Mouse (Mus musculus): ENCODE data around the gene Rtel1. TPM values are rescaled to one million over a fixed set of nuclear protein-coding genes. Genes with fewer than 3 reads are reported as not detected.

Gene Rtel1
- 18.6 and 30.0 TPM in 2 replicates for polyA plus RNA-seq (2015; fragmentation: Nextera tagmentation; extraction: Ambion mirVana)

GRCm38 (mm10) chr2:181319248-181320102 lies at the start of gene Rtel1:
Gene Rtel1 (plus strand): TSS chr2:181319739.

GRCm38 (mm10) chr2:181287958-181288350 lies 31.6 kb upstream of the Rtel1 start, which contains the start of gene Gmeb2:
Gene Gmeb2 (minus strand): TSS chr2:181288035.

GRCm38 (mm10) chr2:181314080-181314810 lies 5.3 kb upstream of the Rtel1 start, which contains the start of gene Stmn3:
Gene Stmn3 (minus strand): TSS chr2:181314500.

GRCm38 (mm10) chr2:181364860-181365596 lies 45.5 kb downstream of the Rtel1 start, which contains the start of the genes Zgpat and Arfrp1:
Gene Zgpat (plus strand): TSS chr2:181364928.
Gene Arfrp1 (minus strand): TSS chr2:181365404.

GRCm38 (mm10) chr2:181379778-181380177 lies 60.2 kb downstream of the Rtel1 start, which contains the start of gene Lime1:
Gene Lime1 (plus strand): TSS chr2:181380078.

Other genes with a start within 250 kb of the Rtel1 start
- 33.0 and 38.9 TPM in 2 replicates for gene Kcnq2, start 184.4 kb upstream of the Rtel1 start, polyA plus RNA-seq (2015; fragmentation: Nextera tagmentation; extraction: Ambion mirVana)
- 36.2 and 38.2 TPM in 2 replicates for gene Eef1a2, start 162.7 kb upstream of the Rtel1 start, polyA plus RNA-seq (2015; fragmentation: Nextera tagmentation; extraction: Ambion mirVana)
- gene Ppdpf, start 132.5 kb upstream of the Rtel1 start, polyA plus RNA-seq (2015; fragmentation: Nextera tagmentation; extraction: Ambion mirVana) = 349 and 370 TPM in 2 replicates
- not detected in 2 replicates for gene Ptk6, start 117.0 kb upstream of the Rtel1 start, polyA plus RNA-seq (2015; fragmentation: Nextera tagmentation; extraction: Ambion mirVana)
- gene Srms, start 106.6 kb upstream of the Rtel1 start, polyA plus RNA-seq (2015; fragmentation: Nextera tagmentation; extraction: Ambion mirVana) = 0.11 and 0.19 TPM in 2 replicates
- 0.22 TPM in 1 of 2 replicates, not detected in the other for gene Fndc11, start 99.7 kb upstream of the Rtel1 start, polyA plus RNA-seq (2015; fragmentation: Nextera tagmentation; extraction: Ambion mirVana)
- 0.19 and 0.21 TPM in 2 replicates for gene Helz2, start 77.7 kb upstream of the Rtel1 start, polyA plus RNA-seq (2015; fragmentation: Nextera tagmentation; extraction: Ambion mirVana)
- gene Gmeb2, start 31.7 kb upstream of the Rtel1 start, polyA plus RNA-seq (2015; fragmentation: Nextera tagmentation; extraction: Ambion mirVana) = 7.7 and 9.2 TPM in 2 replicates
- gene Stmn3, start 5.2 kb upstream of the Rtel1 start, polyA plus RNA-seq (2015; fragmentation: Nextera tagmentation; extraction: Ambion mirVana) = 1,810 and 1,899 TPM in 2 replicates
- gene Zgpat, start 45.2 kb downstream of the Rtel1 start, polyA plus RNA-seq (2015; fragmentation: Nextera tagmentation; extraction: Ambion mirVana) = 42.7 and 53.2 TPM in 2 replicates
- 66.6 and 66.8 TPM in 2 replicates for gene Arfrp1, start 45.7 kb downstream of the Rtel1 start, polyA plus RNA-seq (2015; fragmentation: Nextera tagmentation; extraction: Ambion mirVana)
- 27.5 and 35.9 TPM in 2 replicates for gene Lime1, start 60.3 kb downstream of the Rtel1 start, polyA plus RNA-seq (2015; fragmentation: Nextera tagmentation; extraction: Ambion mirVana)
- 11.9 and 14.3 TPM in 2 replicates for gene Zbtb46, start 139.7 kb downstream of the Rtel1 start, polyA plus RNA-seq (2015; fragmentation: Nextera tagmentation; extraction: Ambion mirVana)
- not detected in 2 replicates for gene Abhd16b, start 173.5 kb downstream of the Rtel1 start, polyA plus RNA-seq (2015; fragmentation: Nextera tagmentation; extraction: Ambion mirVana)
- 110 and 122 TPM in 2 replicates for gene Tpd52l2, start 177.4 kb downstream of the Rtel1 start, polyA plus RNA-seq (2015; fragmentation: Nextera tagmentation; extraction: Ambion mirVana)
- 256 and 272 TPM in 2 replicates for gene Dnajc5, start 200.7 kb downstream of the Rtel1 start, polyA plus RNA-seq (2015; fragmentation: Nextera tagmentation; extraction: Ambion mirVana)

Data from neural tube, postnatal 0 days (tissue).